Mouse (Mus musculus) kidney, adult 8-10 months (tissue): ENCODE results near the gene Tlr12.
A peak's percentile ranks its signal among the peaks of the same experiment; 100 is the strongest.
"Not testable (repeated sequence)": the region's sequence is repeated elsewhere in the genome, so short reads cannot be mapped to it uniquely, and the experiment has no call there.

Experiments used
- DNase-seq, 2 experiments: peaks; one replicate each; pipeline ENCODE4 v3.0.0; 2022

Tlr12 gene

DNA sequence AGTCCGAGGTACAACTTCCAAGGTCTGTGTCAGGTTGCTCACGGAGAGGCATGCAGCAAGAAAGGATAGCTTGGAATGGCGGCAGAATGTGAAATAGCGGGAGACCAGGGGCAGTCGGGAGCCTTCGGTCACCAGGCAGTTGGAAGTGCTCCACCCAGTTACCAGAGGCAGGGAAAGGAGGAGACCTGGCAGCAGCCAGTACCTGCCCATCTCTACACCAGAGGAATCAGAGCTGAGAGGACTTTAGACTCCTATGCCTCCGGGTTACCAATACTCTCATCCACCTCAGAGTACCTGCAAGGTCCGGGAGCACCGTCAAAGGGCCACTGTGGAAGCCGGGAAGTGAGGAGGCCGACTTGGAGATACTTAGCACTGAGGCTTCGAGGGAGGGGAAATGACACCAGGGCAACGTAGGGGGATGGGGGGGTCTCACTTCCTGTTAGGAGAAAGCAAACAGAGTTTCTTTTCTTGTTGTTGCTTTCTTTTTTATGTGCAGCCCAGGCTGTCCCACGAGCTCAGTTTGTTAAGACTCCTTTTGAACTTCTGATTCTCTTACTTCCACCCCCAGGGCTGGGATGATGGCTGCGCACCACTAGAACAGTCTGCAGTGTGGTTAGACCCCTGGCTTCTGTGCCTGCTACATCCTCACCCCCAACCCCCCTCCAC, at the start of gene Tlr12:
Tlr12 (minus strand) TSS at position 374 of the 666 bp plus-strand sequence.
- DNase-seq = peak; percentile 73 to 74

DNA sequence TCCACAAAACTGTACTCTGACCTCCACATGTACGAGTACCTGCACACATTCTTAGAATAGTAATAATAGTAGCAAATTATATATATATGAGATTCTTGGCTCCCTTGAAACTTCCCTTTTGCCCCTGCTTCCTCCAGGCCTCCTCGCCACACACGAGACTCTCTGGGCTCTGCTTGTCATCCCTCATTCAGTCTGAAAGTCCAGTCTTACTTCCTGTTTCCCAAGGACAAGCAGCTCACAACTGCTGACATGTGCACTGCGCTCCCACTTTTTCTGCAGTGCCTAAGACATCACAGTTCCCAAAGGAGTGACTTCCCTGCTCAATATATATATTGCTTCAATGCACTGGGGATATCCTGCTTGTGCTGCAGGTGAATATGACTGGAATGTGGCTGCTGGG, 48.8 kb upstream of the Tlr12 start:
- peak in 1 of 2 experiments; percentile 18 for DNase-seq

DNA sequence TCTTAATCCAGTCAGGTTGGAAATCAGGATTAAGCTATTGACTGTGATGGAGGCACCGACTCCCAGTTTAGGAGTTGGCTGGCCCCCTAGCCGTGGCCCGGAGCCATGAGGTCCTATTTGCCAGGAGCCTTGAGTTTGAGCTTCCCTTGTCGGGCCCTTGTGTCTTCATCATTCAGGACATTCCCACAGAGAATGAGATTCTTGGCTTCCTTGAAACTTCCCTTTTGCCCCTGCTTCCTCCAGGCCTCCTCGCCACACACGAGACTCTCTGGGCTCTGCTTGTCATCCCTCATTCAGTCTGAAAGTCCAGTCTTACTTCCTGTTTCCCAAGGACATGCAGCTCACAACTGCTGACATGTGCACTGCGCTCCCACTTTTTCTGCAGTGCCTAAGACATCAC, 47.9 kb upstream of the Tlr12 start:
- DNase-seq = not testable (repeated sequence)

DNA sequence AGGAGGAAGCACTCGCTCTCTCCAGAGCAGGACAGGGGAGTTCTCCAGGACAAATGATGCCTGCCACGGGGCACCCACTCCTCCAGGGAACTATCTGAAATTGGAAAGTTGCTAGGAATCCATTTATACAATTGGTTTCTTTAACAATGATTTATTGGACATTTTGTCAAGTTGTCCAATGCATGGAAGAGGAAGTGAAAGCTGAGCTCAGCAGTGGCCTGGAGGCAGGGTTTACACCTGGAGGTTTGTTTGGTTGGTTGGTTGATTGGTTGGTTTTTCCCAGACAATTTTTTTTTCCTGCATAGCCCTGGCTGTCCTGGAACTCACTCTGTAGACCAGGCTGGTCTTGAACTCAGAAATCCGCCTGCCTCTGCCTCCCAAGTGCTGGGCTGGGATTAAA, 45.6 kb upstream of the Tlr12 start:
- DNase-seq = no peak

DNA sequence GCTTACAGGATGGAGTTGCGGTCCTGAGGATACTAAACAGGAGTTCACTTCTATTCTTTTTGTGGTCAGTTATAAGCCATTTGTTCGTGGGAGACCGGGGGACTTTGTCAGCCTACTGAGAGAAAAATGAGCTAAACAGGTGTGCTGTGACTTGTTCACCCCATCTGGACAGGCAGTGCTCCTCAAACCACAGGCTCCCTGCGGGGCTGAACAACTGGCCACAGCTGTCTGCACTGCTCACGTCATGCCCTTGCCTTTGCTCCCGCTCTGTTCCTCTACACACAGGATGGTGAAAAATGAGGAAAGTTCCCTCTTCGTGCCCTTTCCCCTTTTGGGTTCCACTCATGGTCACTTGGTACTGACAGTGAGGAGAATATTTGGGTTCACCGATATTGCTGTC, 42.6 kb upstream of the Tlr12 start:
- DNase-seq = no peak

DNA sequence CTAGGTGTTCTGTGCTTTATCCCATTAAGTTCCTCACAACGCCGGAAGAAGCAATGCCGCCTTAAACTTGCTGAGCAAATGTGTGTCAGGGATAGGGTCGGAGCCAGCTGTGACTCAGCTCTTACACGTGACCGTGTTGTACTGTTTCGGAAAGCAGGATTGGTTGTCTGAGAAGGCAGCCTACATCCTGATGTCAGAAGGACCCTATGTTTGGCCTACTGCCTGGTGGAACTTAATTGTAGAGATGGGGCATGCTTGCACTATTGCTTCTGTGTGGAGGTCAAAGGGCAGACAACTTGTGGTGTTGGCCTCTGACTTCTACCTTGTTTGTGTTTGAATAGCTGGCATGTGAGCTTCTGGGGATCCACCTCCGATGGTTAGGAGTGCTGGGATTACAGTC, 41.8 kb upstream of the Tlr12 start:
- no peak for DNase-seq

DNA sequence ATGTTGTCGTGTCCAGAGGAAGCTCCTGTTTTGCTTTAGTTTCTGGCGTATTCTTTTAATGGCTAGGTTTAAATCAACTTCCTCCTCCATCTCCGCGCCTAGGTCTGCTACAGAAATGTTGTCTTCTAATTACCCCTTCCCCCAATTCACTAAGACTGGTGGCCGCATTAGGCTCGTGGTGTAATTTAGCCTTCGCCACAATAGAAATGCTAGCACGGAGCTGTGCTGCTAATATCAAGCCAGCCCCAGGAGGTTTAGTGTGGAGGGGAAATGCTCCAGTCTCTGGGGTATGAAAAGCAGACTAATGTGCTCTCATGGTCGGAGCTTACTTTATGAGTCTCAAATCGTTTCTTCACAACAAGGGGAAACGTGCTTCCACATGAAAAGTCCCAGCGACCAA, 37.0 kb upstream of the Tlr12 start:
- no peak for DNase-seq

DNA sequence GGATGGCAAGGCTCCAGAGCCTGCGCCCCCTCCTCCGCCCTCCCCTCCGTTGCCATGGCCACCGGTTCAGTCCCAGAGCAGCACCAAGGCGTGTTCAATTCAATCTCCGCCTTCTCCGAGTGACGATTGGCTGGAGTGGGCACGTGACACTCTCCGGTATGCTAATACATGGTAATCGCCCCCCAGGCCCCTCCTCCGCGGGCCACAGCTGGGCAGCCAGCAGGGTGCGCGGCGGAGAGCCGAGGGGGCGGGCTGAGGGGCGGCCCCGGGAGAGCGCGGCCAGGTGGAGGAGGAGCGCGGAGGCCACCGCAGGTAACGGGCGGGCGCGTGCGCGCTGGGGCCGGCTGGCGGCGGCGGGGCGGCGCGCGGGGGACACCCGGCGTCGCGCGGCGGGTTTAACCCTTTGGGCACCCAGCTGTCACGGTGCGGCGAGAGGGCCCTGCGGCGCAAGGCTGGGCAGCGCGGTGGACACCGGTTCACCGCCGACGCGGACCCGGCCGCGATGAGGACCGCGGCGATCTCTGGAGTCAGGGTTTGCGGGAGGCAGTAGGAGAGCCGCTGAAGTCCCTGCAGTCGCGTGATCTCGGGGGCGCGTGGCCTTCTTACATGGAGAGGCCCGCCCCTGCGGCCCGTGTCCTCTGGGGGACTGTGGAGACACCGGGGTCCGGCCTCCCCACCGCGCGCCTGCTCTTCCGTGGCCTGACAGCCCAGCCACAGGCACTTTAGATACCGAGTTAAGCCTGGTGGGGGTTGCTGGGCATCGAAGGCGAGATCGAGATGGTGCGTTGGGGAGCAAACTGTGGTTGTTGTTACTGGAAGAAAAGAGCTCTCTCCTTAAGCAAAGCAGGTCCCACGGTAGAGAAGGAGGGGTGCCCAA, 36.3 kb upstream of the Tlr12 start, which contains the start of gene Phc2:
Phc2 (plus strand) TSS at position 198 of the 877 bp plus-strand sequence.
- DNase-seq = peak; percentile 98

DNA sequence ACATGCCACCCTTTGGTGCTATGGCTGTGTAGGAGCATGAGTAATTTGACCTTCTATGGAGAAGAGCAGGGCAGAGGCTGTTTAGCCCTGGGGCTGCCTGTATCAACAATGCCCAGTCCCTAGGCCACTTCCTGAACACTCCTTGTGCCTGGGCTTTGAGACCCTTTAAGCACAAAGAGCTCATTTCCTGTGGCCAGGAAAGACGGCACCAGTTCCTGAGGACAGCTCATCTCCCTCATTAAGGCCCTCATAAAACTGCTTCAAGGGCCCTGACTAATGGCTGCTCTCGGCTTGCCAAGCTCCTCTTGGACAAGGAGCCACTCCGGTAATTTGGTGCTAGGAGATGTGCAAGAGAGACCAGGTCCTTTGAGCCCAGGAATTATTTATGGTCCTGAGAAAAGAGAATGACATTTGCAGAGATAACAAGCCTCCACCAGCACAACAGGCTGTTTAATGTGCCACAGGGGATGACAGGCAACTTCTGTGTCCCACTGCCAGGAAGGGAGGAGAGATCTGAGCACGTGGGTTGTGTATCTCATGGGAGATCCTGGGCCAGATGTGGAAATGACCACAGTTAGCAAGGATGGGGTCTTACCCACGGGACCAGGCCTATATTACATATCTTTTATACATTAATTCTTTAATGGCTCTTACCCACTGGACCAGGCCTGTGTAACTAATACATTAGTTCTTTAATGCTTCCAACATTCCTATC, 34.3 kb upstream of the Tlr12 start:
- no peak for DNase-seq

DNA sequence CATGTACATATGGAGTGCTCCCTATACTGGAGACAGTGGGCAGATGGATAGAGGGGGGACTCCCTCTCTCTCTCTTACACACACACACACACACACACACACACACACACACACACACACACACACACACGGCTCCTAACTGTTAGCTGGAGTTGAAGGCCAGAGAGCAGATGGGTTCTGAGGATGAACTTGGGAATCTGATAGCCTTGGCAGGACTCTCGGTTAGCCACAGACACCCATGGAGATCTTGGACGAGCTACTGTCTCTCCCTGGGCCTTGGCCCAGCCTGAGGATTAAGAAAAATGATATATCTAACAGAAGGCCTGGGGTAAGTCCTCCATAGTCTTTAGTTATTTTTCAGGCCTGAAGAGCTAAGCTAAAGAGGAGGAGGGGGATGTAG, 33.1 kb upstream of the Tlr12 start:
- no peak for DNase-seq

DNA sequence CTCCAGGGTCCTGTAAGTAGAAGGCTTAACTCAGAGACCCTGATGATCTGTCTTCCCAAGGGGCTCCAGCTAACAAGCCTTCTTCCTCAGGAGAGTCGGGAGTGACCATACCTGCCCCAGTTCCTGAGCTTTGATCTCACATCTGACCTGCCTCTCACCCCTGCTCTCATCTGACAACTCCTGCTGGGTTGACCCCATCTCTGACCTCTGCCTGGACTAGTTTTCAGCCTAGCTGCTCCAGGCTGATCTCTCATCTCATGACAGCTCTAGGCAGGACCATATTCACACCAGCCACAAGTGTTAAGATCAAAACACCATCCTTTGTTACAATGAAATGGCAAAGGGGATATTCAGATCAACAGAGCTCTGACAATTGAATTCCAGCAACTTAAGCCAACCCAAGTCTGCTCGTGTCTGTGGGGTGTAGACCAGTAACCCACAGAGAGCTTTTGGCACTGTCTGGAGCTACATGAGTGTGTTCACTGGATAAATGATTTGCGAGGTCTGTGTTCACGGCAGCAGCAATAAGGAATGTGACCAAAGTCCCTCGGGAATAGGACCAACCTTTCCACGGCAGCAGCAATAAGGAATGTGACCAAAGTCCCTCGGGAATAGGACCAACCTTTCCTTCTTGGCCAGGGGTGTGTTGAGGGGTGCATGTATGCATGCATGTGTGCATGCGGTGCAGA, 30.3 kb upstream of the Tlr12 start:
- peak; percentile 73 to 85 for DNase-seq

DNA sequence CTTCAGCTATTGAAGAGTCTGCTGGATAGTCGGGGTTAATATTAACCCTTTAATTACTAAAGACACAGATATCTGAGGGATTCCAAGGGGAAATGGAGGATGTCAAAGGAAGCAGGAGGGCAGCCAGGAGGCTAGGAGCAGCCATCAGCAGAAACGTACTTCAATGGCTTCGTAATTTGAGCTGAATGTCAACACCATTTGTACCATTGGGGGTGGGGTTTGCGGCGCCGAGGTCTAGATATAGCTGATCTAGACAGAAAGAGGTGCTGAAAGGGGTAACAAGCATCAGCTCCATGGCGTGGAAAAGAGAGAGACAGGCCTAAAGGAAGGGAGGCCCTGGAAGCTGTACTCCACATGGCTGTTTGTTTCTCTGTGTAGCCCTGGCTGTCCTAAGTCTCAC, 28.3 kb upstream of the Tlr12 start:
- peak in 1 of 2 experiments; percentile 15 for DNase-seq

DNA sequence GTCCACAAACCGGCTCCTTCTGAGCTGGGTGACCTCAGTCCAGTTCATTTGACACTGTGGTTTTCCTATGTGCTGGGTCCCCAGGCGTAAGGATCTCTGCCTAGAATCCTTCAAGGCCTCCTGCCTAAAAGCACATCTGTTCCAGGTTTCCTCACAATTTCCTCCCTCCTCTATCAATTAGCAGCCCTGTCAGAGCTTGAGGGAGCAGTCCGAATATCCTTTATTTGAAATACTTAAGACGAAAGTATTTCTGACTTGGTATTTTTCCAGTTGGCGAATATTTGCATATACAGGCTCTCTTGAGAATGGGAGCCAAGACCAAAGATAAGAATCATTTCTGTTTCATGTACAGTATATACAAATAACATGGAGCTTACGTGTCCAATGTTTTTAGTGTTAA, 27.5 kb upstream of the Tlr12 start:
- DNase-seq = no peak

DNA sequence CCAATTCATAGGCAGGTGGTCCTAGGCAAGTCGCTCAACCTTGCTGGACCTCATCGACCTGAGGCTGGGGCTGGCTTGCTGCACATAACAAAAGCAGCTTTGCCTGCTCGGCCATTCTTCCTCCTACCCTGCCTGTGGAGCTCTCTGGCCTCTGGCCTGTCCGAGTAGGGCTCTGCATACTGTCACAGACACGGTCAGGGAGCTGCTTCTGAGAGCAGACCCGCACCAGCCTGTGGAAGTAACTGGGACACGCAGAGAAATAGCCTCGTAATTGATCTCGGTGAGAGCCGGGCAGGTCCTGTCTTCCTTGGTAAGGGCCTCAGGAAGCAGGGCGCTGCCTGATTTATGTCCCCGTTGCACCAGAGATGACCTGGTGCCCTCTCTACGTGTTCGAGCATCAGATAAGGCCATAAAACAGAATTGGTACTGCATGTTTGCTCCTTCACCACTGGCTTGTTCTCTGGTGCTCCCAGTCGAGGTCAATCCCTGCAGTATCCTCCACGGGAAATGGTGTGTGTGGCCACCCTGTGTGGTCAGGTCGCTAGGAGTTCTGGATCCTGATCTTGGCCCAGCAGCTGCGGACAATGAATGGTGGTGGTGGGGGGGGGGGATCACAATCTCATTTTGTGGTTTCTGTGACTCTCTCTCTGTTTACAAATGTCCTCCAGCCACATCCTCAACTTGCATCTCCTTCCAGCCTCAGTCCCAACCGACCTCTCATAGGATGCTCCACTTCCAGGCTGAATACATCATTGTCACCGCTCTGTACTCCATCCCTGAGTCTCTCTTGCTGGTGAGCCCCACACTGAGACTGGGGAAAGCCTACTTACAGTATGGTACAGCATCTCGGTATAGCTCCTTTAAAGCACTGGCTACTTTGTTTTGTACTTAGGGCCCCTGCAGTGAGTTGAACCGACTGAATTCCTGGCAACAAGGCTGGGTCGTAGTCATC, 23.6 kb upstream of the Tlr12 start:
- DNase-seq = no peak

DNA sequence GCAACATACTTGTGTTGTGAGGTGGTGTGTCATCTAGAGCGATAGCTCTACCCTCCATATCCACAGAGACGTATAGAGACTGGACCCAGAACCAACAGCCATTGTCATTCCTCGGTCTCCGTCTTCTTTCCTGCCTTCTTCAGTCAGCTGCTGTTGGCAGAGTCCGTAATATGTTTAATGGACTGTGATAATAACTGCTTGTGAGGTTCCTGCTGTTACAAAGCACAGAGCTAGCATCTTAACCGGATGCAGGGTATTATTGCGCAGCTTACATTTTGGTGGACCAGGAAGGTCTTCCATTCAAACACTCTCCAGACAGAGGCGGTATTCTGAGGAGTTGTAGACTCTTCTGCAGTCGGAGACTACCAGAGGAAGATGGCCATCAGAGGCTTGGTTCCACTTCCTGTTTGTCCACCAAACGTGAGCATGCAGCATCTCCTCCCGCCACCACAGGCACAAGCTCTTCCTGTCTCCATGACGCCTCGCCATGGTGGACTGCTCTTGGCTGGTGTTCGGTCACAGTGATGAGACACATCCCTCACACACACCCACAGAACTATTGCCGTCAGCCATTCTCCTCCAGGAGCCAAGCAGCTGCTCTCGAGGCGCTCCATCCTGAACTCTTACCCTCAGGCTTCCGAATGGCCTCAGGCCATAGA, 20.0 kb upstream of the Tlr12 start:
- no peak for DNase-seq

DNA sequence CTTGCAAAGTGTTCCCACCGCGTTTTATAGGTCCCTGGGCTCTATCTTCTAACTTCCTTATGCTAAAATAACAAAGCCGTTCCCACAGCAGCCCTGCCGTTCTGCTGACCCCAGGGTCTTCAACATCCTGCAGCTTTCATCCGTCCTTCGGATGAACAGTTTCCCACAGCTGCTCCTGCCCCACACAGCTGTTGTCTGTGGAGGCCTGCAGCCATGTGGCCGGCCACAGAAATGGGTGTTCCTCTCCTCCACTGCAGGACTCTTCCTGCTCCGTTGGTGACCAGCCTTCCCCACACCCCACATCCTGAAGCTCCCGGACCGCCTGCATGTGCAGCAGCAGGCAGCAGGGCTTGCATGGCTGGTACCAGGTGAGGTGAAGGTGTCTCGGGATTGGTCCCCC, 18.8 kb upstream of the Tlr12 start:
- no peak for DNase-seq

DNA sequence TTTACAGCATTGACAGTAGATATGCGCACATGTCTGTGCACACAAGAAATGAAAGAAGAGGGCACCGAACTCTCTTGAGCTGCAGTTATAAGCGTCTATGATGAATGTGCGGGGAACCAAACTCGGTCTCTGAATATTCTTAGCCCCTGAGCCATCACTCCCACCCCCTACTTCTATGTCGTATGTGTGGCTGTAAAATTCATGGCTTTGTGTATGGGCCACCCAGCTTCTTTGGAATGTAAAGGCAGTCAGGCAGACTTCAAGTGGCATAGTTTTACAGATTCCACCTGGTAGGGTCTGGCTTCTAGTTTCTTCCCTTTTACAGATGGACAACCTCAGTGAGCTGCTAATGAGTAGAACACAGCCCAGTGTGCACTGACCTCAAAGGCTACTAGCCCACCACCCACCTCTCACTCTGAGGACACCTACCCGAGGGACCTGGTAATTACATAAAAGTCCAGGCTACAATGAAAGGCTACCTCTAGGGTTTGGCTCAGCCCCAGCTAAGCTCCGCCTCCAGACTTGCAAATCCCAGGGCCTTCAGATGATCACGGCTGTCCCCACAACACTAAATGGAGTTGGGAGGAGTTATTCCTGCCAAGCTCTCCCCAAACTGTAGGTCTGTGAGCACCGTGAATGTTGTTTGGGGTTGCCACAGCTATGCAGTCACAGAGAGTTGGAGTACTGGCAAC, 17.6 kb upstream of the Tlr12 start:
- peak; percentile 80 to 81 for DNase-seq

DNA sequence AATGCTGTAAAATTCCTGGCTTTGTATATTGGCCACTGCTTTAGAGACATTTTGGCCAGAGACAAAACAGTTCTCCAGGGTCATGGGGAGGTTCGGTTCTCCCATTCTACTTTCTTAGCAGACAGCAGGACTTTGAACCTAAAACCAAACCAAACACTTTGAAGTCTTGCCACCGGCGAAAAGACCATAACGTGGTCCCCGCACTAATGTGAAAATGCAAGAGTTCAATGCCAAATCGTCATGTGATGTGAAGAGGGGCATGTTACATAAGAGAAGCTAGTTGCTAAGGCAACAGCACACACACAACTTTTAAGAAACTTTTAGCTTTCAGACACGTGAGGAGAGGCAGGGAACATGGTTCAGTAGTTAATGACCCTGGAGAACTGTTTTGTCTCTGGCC, 17.0 kb upstream of the Tlr12 start:
- peak; percentile 81 to 92 for DNase-seq

DNA sequence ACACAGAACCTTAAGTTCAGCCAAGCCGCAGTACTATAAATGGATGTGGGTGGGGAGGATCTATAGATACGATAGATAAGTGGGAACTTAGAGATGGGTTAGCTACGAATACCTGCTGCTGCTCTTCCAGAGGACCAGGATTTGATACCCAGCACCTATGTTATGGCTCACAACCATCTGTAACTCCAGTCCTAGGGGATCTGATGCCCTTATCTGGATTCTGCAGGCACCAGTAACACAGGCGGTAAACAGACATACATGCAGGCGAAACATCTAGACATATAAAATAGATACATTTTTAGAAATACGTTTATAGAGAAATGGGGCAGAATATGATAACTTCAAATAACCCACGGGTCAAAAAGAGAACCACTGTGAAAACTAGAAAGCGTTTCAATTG, 2.7 kb upstream of the Tlr12 start:
- no peak for DNase-seq

DNA sequence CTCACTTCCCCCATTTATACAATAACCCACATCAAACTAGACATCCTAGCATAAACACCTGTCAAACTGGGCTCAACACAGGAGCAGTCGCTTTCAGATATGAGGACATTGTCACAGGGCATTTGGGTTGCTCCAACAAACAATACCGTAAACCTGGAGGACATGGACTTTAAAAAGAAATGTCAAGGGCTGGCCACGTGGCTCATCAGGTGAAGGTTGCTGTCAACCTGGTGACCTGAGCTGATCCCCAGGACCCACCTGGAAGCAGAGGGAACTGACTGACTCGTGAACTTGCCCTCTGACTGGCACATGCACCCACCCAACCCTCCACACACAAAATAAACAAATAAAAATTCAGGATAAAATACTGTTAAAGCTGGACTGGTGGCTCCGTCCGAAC, 2.2 kb upstream of the Tlr12 start:
- no peak for DNase-seq

DNA sequence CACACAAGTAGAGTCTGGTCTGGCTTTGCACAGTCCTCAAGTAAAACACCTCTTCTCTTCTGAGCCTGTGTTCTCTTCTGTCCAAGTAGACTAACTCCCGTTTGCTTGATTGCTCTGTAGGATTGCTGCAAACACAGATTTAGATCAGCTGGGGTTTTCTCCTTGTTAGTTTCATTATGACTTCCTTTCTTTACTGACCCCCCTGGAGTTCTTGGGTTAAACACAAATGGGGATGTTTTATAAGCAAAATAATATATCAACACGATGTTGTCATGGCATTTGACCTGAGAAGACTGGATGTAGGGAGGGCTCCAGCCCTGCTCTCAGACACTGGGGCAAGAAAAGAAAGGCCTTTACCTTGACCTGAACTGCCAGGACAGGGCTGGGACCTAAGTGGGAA, 544 bp upstream of the Tlr12 start:
- no peak for DNase-seq
